Mouse (Mus musculus) bone marrow, adult 2 months (tissue): ENCODE measurements around the gene Krt9.

Experiments used
- CTCF ChIP-seq: fragments of 200-500 bp; IDR thresholded peaks from 2 replicates; pipeline ENCODE4 v1.5.1; 2011; ENCODE audit warnings: low read length, control low read depth; ENCODE audit not compliant: control insufficient read depth, insufficient read depth
- POLR2A ChIP-seq: fragments of 200-500 bp; IDR thresholded peaks from 2 replicates; pipeline ENCODE4 v1.6.1; 2011; ENCODE audit warnings: low read depth, mild to moderate bottlenecking, control low read depth, low read length, borderline replicate concordance; ENCODE audit not compliant: control insufficient read depth

DNA sequence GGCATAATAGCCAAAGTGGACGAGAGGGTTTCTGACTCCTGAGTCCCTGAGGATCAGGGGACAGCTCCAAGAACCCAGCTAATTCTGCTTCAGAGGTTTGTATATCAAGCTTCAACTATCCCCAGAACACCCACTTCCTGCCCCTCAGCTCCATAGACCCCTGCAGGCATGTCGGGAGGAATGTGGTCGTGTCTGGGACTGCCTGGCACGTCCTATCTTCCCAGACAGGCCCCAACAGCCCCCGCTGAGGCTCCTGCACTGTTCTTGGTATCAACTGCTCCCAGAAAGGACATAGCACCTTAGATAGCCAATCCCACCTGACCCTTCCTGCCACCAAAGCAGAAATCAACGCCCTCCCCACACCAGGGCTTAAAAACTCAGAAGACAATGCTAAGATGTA is 15.5 kb upstream of the Krt9 start:
- TF ChIP-seq CTCF (no peak), POLR2A (no peak)
